Mouse (Mus musculus) liver, postnatal 0 days (tissue): Measurements from ENCODE around the gene Cradd. TPM values are rescaled to one million over a fixed set of nuclear protein-coding genes. Genes with fewer than 3 reads are reported as not detected.
A peak's percentile ranks its signal among the peaks of the same experiment; 100 is the strongest.

ENCODE experiments used
- ATAC-seq: fragments of 200-750 bp; cut with Nextera tagmentation; 2 replicates; pipeline ENCODE4 v1.8.0; 2017; ENCODE audit warnings: mild to moderate bottlenecking, moderate library complexity
- DNase-seq: peaks from one replicate; pipeline ENCODE4 v3.0.0-alpha.2; 2016
- H3K27ac ChIP-seq: fragments of 300-500 bp; sonication (generic); 2 replicates; pipeline ENCODE4 v1.5.1; 2014; ENCODE audit warnings: antibody characterized with exemption, moderate library complexity, mild to moderate bottlenecking, low read depth
- H3K27me3 ChIP-seq: fragments of 300-500 bp; sonication (generic); 2 replicates; pipeline ENCODE4 v1.6.1; 2014; ENCODE audit warnings: low read length, control low read depth, mixed read lengths; ENCODE audit not compliant: insufficient read depth
- H3K36me3 ChIP-seq: fragments of 300-500 bp; sonication (generic); replicated peaks from 2 replicates; pipeline ENCODE4 v1.6.1; 2014; ENCODE audit warnings: mild to moderate bottlenecking, control low read depth, low read length, moderate library complexity, mixed read lengths; ENCODE audit not compliant: insufficient read depth
- H3K4me1 ChIP-seq: fragments of 300-500 bp; sonication (generic); 2 replicates; pipeline ENCODE4 v1.6.1; 2014; ENCODE audit warnings: antibody characterized with exemption, mild to moderate bottlenecking, control low read depth; ENCODE audit not compliant: insufficient read depth
- H3K4me2 ChIP-seq: fragments of 300-500 bp; sonication (generic); 2 replicates; pipeline ENCODE4 v1.6.1; 2014; ENCODE audit warnings: low read depth, mild to moderate bottlenecking, low read length, moderate library complexity, mixed read lengths
- H3K4me3 ChIP-seq: fragments of 300-500 bp; sonication (generic); 2 replicates; pipeline ENCODE4 v1.5.1; 2014; ENCODE audit warnings: low read depth, low read length
- H3K9ac ChIP-seq: fragments of 300-500 bp; sonication (generic); replicated peaks from 2 replicates; pipeline ENCODE4 v1.6.1; 2014; ENCODE audit warnings: mild to moderate bottlenecking, moderate library complexity
- H3K9me3 ChIP-seq: fragments of 300-500 bp; sonication (generic); 2 replicates; pipeline ENCODE4 v1.6.1; 2016; ENCODE audit warnings: mild to moderate bottlenecking, control low read depth, low read length, mixed read lengths
- CTCF ChIP-seq: sonication (generic); IDR thresholded peaks from 2 replicates; pipeline ENCODE4 v1.5.1; 2016; ENCODE audit warnings: antibody characterized with exemption, low read depth
- EP300 ChIP-seq: IDR thresholded peaks from 2 replicates; pipeline ENCODE4 v1.6.1; 2016; ENCODE audit warnings: antibody characterized with exemption, low read depth, mild to moderate bottlenecking
- WGBS: fragments of 180-500 bp; shearing (Covaris S2); extraction: QIAGEN DNeasy Blood & Tissue Kit; methylation state at CpG from one replicate; pipeline ENCODE4 v1.1.7; 2014; ENCODE audit not compliant: insufficient replicate concordance; 5-methylcytosine and 5-hydroxymethylcytosine counted together
- polyA plus RNA-seq: library from polyadenylated mRNA; unstranded; fragments of >200 nt; fragmentation: Nextera tagmentation; extraction: Ambion mirVana; gene quantifications from 2 replicates; pipeline ENCODE4 v1.2.1, GENCODE M21; 2015

The Cradd gene
- polyA plus RNA-seq, 1 experiment from 2014 or later: 6.5 TPM

DNA sequence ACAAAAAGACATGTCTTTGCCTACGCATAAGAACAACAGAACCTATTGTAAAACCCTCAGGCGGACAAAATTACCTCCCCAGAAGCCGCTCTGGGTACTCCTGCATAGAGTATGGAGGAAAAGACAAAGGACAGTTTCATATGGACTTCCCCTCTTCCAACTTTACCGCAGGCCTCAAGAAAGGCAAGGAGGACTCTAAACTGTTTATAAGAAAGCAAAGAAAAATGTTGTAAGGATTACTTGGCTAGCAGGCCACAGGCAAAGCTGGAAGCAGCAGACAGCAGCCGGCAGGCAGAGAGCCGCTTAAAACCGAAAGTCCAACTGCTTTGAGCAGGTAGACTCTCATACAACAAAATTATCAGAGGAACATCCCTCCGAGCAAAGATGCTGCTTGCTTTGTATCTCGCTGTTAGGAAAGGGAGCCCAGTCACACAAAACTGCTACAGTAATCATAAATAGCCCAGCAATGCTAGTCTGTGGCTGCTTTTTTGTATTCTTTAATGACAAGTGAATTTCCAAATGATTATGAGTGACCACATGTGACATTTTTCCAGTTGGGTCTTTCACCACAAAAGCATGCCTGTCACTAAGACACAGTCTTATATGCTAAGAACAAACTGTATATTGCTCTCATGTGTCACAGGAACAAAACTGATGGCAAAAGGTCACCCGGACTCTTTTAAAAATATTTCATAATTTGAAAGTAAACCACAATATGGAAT lies 57.7 kb downstream of the Cradd start:
- TF ChIP-seq CTCF (no peak), EP300 (no peak)
- 62% methylated on average over 10 of the region's 10 CpGs for WGBS
- Histone ChIP-seq H3K36me3 (no peaks in the 10 kb centered on the region), H3K4me2 (0 out of 2 replicates have a peak overlapping the region, but pooled peaks have one; percentile 6), H3K9me3 (no peaks in the 10 kb centered on the region), H3K27me3 (no peaks in the 10 kb centered on the region), H3K4me1 (peaks cover 6% of the 10 kb centered on the region), H3K9ac (no peak overlapping the region), H3K4me3 (no peak overlapping the region), H3K27ac (no peak overlapping the region)
- ATAC-seq: no peak
- no peak for DNase-seq

- no peak for TF ChIP-seq EP300
- no peak for TF ChIP-seq CTCF
- Histone ChIP-seq H3K4me1 (peaks cover 6% of the 10 kb centered on the region), H3K4me2 (peak overlapping the region; percentile 73), H3K9me3 (no peaks in the 10 kb centered on the region), H3K27me3 (no peaks in the 10 kb centered on the region), H3K4me3 (no peak overlapping the region), H3K27ac (0 out of 2 replicates have a peak overlapping the region, but pooled peaks have one; percentile 63), H3K9ac (no peak overlapping the region), H3K36me3 (no peaks in the 10 kb centered on the region)
- DNase-seq (no peak), ATAC-seq (no peak)
- 60% methylated on average over 4 of the region's 4 CpGs for WGBS
Measured at GRCm38 (mm10) chr10:95265576-95265975, 58.4 kb downstream of the Cradd start.

DNA sequence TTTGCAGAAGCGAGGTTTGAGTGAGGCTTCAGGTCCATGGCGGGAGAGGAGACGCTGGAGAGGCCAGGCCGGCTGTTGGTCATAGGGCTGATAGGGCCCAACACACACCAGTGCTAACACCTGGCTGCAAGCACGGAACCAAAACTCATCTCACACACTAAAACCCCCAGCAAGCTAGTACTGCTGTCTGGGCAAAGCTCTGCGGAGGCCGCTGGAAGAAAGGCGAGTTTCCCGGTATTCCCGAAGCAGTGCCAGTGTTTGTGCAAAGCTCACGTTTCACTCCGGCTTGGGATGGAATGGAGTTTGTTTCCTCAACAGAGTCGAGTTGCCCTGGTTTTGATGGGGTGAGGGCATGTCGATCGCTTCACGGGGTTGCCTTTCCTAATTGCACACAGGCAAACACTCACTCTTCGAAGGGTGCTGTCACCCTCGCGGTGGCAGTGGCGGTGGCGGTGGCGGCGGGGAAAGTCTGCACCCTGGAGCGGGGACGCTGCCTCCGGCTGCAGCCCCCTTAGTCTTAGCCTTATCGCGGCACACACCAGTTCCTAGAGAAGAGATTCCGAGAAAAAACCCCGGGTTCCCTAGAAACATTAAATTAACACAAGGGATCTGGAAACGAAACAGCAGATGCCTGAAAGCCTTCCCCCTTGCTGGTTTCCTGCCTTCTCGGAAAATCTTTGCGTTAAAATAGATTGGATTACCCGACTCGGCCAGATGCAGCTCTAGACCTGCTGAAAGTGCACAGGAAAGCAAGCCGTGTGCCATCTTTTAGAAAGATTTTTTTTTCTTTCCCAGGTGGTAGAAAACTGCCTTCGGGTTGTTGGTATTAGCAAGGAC lies 59.2 kb downstream of the Cradd start:
- Histone ChIP-seq H3K4me2 (peak overlapping the region; percentile 73), H3K4me1 (peaks cover 6% of the 10 kb centered on the region), H3K27ac (peak overlapping the region; percentile 63), H3K9me3 (no peaks in the 10 kb centered on the region), H3K9ac (peak overlapping the region; percentile 57), H3K36me3 (no peaks in the 10 kb centered on the region), H3K27me3 (no peaks in the 10 kb centered on the region), H3K4me3 (peak overlapping the region; percentile 44)
- WGBS: 8% methylated on average over 37 of the region's 37 CpGs
- peak; percentile 55 for DNase-seq
- peak; percentile 66 for ATAC-seq
- TF ChIP-seq CTCF (no peak), EP300 (peak; percentile 52; the same call in 1 of the 2 replicates)

GRCm38 (mm10) chr10:95262388-95262787 lies 61.5 kb downstream of the Cradd start:
- peak; percentile 32 for DNase-seq
- WGBS: 29% methylated on average over 11 of the region's 11 CpGs
- H3K4me2 ChIP-seq: no peak overlapping the region; the same call in 1 of the 2 replicates

DNA sequence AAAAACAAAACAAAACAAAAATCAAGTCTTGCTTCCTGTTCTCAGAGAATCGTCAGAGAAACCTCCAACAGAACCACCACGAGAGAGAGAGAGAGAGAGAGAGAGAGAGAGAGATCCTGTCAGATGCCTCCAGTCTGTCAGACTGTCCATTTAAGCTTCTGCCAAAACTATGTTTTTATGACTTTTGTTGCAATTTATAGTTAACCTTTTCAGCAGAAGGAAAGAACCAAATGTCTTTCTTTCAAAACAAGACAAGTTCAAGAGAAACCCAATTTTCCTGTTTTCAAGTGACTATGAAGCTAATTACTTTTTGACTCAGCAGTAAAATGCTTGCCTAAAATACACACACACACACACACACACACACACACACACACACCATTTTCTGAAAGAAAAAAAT lies 62.7 kb downstream of the Cradd start:
- H3K4me2 ChIP-seq: no peak overlapping the region
- H3K9ac ChIP-seq: no peak overlapping the region

More at GRCm38 (mm10) chr10:95262388-95262787, 61.5 kb downstream of the Cradd start:
- H3K27me3 ChIP-seq: no peaks in the 10 kb centered on the region
- TF ChIP-seq EP300: no peak
- no peak for TF ChIP-seq CTCF
- no peak for ATAC-seq
- H3K4me1 ChIP-seq: peaks cover 6% of the 10 kb centered on the region
- no peak overlapping the region for H3K9ac ChIP-seq
- H3K36me3 ChIP-seq: no peaks in the 10 kb centered on the region
- no peak overlapping the region for H3K4me3 ChIP-seq
- H3K9me3 ChIP-seq: no peaks in the 10 kb centered on the region
- H3K27ac ChIP-seq: peak overlapping the region; percentile 36

GRCm38 (mm10) chr10:95260420-95260819 lies 63.5 kb downstream of the Cradd start:
- Histone ChIP-seq H3K36me3 (no peaks in the 10 kb centered on the region), H3K4me3 (no peak overlapping the region), H3K9me3 (no peaks in the 10 kb centered on the region), H3K27ac (no peak overlapping the region), H3K4me1 (peaks cover 11% of the 10 kb centered on the region), H3K27me3 (no peaks in the 10 kb centered on the region), H3K9ac (no peak overlapping the region), H3K4me2 (no peak overlapping the region)
- ATAC-seq (no peak), DNase-seq (no peak)
- WGBS: 66% methylated on average over 3 of the region's 3 CpGs
- TF ChIP-seq CTCF (no peak), EP300 (no peak)

More for the DNA sequence above, 62.7 kb downstream of the Cradd start:
- ATAC-seq (no peak), DNase-seq (no peak)
- Histone ChIP-seq H3K27ac (0 out of 2 replicates have a peak overlapping the region, but pooled peaks have one; percentile 19), H3K27me3 (no peaks in the 10 kb centered on the region), H3K4me1 (peaks cover 6% of the 10 kb centered on the region), H3K9me3 (no peaks in the 10 kb centered on the region), H3K4me3 (no peak overlapping the region), H3K36me3 (no peaks in the 10 kb centered on the region)
- TF ChIP-seq CTCF: no peak
- TF ChIP-seq EP300: no peak
- 37% methylated on average over 2 of the region's 2 CpGs for WGBS
